15 mouse cellular contexts compared by ENCODE assay signal in the genomic region with DNA sequence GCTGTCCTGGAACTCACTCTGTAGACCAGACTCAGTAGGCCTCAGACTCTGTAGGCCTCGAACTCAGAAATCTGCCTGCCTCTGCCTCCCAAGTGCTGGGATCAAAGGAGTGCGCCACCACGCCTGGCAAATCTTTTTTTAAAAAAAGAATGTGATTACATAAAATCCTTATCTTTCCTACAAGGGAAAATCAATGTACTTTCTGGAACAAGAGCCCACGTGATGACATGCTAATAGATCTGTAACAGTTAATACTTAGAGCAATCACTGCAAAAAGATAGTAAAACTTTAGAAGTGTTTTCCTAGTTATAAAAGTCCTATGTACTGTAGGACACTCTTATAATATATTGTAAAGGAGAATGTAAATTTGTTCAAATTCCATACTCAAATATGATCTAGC.
"Had no signal": no experiment of that assay in that cellular context is flagged by ENCODE, and none has a peak within 500 bp of the region (broad histone marks: within the 10 kb centered on the region; RNA-seq: fewer than 3 reads in every experiment).

No protein-coding gene starts in this region.

- H3K9me3 ChIP-seq: neural tube, embryonic 13.5 days; neural tube, embryonic 15.5 days; stomach, embryonic 15.5 days had no signal

- H3K4me1 ChIP-seq: neural tube, embryonic 13.5 days; neural tube, embryonic 15.5 days; stomach, embryonic 15.5 days had no signal

- DNase-seq: retina, postnatal 1 day; right cerebral cortex, adult 18-20 months; right cerebral cortex, postnatal 14 days; right cerebral cortex, postnatal 25 days; right cerebral cortex, postnatal 4 days; spleen, adult 18-20 months; thymus, adult 18-20 months; thymus, adult 2 months; thymus, postnatal 14 days; thymus, postnatal 25 days; thymus, postnatal 36 days; thymus, postnatal 4 days had no signal

- H3K9ac ChIP-seq: neural tube, embryonic 13.5 days; neural tube, embryonic 15.5 days; stomach, embryonic 15.5 days had no signal

- H3K4me3 ChIP-seq: neural tube, embryonic 13.5 days; neural tube, embryonic 15.5 days; stomach, embryonic 15.5 days had no signal

- H3K27ac ChIP-seq: neural tube, embryonic 13.5 days; neural tube, embryonic 15.5 days; stomach, embryonic 15.5 days had no signal

- H3K4me2 ChIP-seq: neural tube, embryonic 13.5 days; neural tube, embryonic 15.5 days; stomach, embryonic 15.5 days had no signal

- H3K27me3 ChIP-seq: neural tube, embryonic 13.5 days; neural tube, embryonic 15.5 days; stomach, embryonic 15.5 days had no signal
